Mouse (Mus musculus) lung, postnatal 0 days (tissue): ENCODE measurements around the gene Crtap. TPM values are rescaled to one million over a fixed set of nuclear protein-coding genes. Genes with fewer than 3 reads are reported as not detected.

Experiments
- ATAC-seq: fragments of 200-750 bp; cut with Nextera tagmentation; 2 replicates; pipeline ENCODE4 v1.8.0; 2017; ENCODE audit warnings: moderate library complexity
- DNase-seq: peaks from one replicate; pipeline ENCODE4 v3.0.0-alpha.2; 2016; ENCODE audit warnings: low spot score
- H3K27ac ChIP-seq: fragments of 300-500 bp; sonication (generic); 2 replicates; pipeline ENCODE4 v1.5.1; 2014; ENCODE audit warnings: antibody characterized with exemption, mild to moderate bottlenecking, low read length, mixed read lengths
- H3K27me3 ChIP-seq: fragments of 300-500 bp; sonication (generic); replicated peaks from 2 replicates; pipeline ENCODE4 v1.6.1; 2014; ENCODE audit warnings: low read length, mixed read lengths; ENCODE audit not compliant: insufficient read depth
- H3K36me3 ChIP-seq: fragments of 300-500 bp; sonication (generic); 2 replicates; pipeline ENCODE4 v1.6.1; 2014; ENCODE audit warnings: low read length, mixed read lengths; ENCODE audit not compliant: insufficient read depth
- H3K4me1 ChIP-seq: fragments of 300-500 bp; sonication (generic); 2 replicates; pipeline ENCODE4 v1.6.1; 2014; ENCODE audit warnings: antibody characterized with exemption, low read depth, low read length, mixed read lengths; ENCODE audit not compliant: insufficient read depth
- H3K4me2 ChIP-seq: fragments of 300-500 bp; sonication (generic); replicated peaks from 2 replicates; pipeline ENCODE4 v1.6.1; 2014; ENCODE audit warnings: low read depth, mild to moderate bottlenecking, low read length, moderate library complexity, mixed read lengths
- H3K4me3 ChIP-seq: fragments of 300-500 bp; sonication (generic); 2 replicates; pipeline ENCODE4 v1.5.1; 2014; ENCODE audit warnings: low read depth, low read length
- H3K9ac ChIP-seq: fragments of 300-500 bp; sonication (generic); replicated peaks from 2 replicates; pipeline ENCODE4 v1.6.1; 2014; ENCODE audit warnings: low read depth, mild to moderate bottlenecking
- H3K9me3 ChIP-seq: fragments of 300-500 bp; sonication (generic); 2 replicates; pipeline ENCODE4 v1.6.1; 2016; ENCODE audit warnings: low read length, mixed read lengths
- CTCF ChIP-seq: IDR thresholded peaks from 2 replicates; pipeline ENCODE4 v1.5.1; 2016; ENCODE audit warnings: antibody characterized with exemption, mild to moderate bottlenecking
- EP300 ChIP-seq: IDR thresholded peaks from 2 replicates; pipeline ENCODE4 v1.6.1; 2016; ENCODE audit warnings: antibody characterized with exemption, mild to moderate bottlenecking, control low read depth
- WGBS: fragments of 180-500 bp; shearing (Covaris S2); extraction: QIAGEN DNeasy Blood & Tissue Kit; methylation state at CpG from one replicate; pipeline ENCODE4 v1.1.7; 2014; 5-methylcytosine and 5-hydroxymethylcytosine counted together
- polyA plus RNA-seq: library from polyadenylated mRNA; unstranded; fragments of >200 nt; fragmentation: Nextera tagmentation; extraction: Ambion mirVana; gene quantifications from 2 replicates; pipeline ENCODE4 v1.2.1, GENCODE M21; 2015

The Crtap gene
- polyA plus RNA-seq, 1 experiment from 2014 or later, result 83.8 TPM

DNA sequence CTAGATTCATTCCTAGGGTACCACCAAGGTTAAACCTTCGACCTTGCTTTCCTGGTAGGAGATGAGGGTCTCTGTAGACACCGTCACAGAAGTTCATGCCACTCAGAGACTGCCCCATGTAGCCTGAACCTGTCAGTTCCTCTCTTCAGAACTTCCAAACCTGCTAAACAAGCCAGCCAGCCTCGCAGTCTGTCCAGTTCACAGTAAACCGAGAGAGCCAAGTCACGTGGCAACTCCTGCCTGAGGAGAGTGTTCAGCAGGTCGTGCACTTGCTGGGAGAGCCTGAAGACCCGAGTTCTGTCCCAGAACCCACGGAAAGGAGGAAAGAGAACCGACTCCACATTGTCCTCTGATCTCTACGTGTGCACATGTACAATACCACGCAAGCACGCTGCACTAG lies 23.4 kb upstream of the Crtap start:
- Histone ChIP-seq H3K9me3 (no peaks in the 10 kb centered on the region), H3K4me2 (no peak overlapping the region), H3K4me3 (no peak overlapping the region), H3K9ac (no peak overlapping the region), H3K27ac (no peak overlapping the region), H3K36me3 (0 out of 2 replicates have a peak, but pooled peaks cover 10% of the 10 kb centered on the region), H3K27me3 (no peaks in the 10 kb centered on the region), H3K4me1 (no peaks in the 10 kb centered on the region)
- no peak for TF ChIP-seq CTCF
- no peak for TF ChIP-seq EP300
- ATAC-seq, result no peak
- no peak for DNase-seq
- WGBS, result 74% methylated on average over 12 of the region's 12 CpGs

GRCm38 (mm10) chr9:114412406-114412805 lies 21.9 kb upstream of the Crtap start:
- no peaks in the 10 kb centered on the region for H3K27me3 ChIP-seq
- ATAC-seq, result no peak
- H3K4me2 ChIP-seq, result no peak overlapping the region
- 0 out of 2 replicates have a peak, but pooled peaks cover 10% of the 10 kb centered on the region for H3K36me3 ChIP-seq
- H3K4me1 ChIP-seq, result no peaks in the 10 kb centered on the region
- H3K9me3 ChIP-seq, result no peaks in the 10 kb centered on the region
- no peak overlapping the region for H3K9ac ChIP-seq
- TF ChIP-seq CTCF (no peak), EP300 (no peak)
- WGBS, result 73% methylated on average over 9 of the region's 9 CpGs
- no peak overlapping the region for H3K27ac ChIP-seq
- no peak overlapping the region for H3K4me3 ChIP-seq
- no peak for DNase-seq

DNA sequence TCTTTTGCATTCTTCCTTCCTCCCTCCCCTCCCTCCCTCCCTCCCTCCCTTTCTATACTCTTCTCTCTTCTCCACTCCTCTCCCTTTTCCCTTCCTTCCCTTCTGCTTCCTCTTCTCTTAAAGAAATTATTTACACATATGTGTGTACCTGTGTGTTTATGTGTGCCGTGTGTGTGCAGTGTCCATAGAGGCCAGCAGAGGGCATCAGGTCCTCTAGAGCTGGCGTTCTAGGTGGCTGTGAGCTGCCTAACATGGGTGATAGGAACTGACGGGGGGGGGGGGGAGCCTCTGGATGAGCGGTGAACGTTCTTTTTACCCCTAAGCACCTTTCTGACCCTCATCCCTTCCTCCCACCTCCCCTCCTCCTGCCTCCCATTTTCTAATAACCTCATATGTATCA lies 20.8 kb upstream of the Crtap start:
- DNase-seq, result no peak
- Histone ChIP-seq H3K9me3 (no peaks in the 10 kb centered on the region), H3K4me1 (no peaks in the 10 kb centered on the region), H3K9ac (no peak overlapping the region), H3K36me3 (0 out of 2 replicates have a peak, but pooled peaks cover 10% of the 10 kb centered on the region), H3K27me3 (no peaks in the 10 kb centered on the region), H3K4me3 (no peak overlapping the region), H3K27ac (no peak overlapping the region), H3K4me2 (no peak overlapping the region)
- TF ChIP-seq EP300, result no peak
- TF ChIP-seq CTCF, result no peak
- 93% methylated on average over 5 of the region's 5 CpGs for WGBS
- no peak for ATAC-seq

- Histone ChIP-seq H3K36me3 (peaks cover 11% of the 10 kb centered on the region; the same call in 1 of the 2 replicates), H3K4me1 (no peaks in the 10 kb centered on the region), H3K27ac (no peak overlapping the region), H3K4me3 (no peak overlapping the region), H3K4me2 (no peak overlapping the region), H3K27me3 (no peaks in the 10 kb centered on the region), H3K9ac (no peak overlapping the region), H3K9me3 (no peaks in the 10 kb centered on the region)
- WGBS, result 91% methylated on average over 11 of the region's 11 CpGs
- no peak for ATAC-seq
- no peak for DNase-seq
- TF ChIP-seq CTCF, result no peak
- no peak for TF ChIP-seq EP300
These were observed 19.9 kb upstream of the Crtap start for GRCm38 (mm10) chr9:114410313-114410862.

- ATAC-seq (no peak), DNase-seq (no peak)
- H3K27me3 ChIP-seq, result no peaks in the 10 kb centered on the region
- H3K4me1 ChIP-seq, result no peaks in the 10 kb centered on the region
- no peak overlapping the region for H3K4me3 ChIP-seq
- H3K36me3 ChIP-seq, result peaks cover 13% of the 10 kb centered on the region; the same call in 1 of the 2 replicates
- TF ChIP-seq EP300, result no peak
- WGBS, result 92% methylated on average over 2 of the region's 2 CpGs
- H3K9ac ChIP-seq, result no peak overlapping the region
- H3K4me2 ChIP-seq, result no peak overlapping the region
- H3K9me3 ChIP-seq, result no peaks in the 10 kb centered on the region
- no peak overlapping the region for H3K27ac ChIP-seq
These were observed 17.2 kb upstream of the Crtap start for GRCm38 (mm10) chr9:114407676-114408075.

- peaks cover 4% of the 10 kb centered on the region; the same call in 1 of the 2 replicates for H3K36me3 ChIP-seq
- H3K4me1 ChIP-seq, result peaks cover 4% of the 10 kb centered on the region; the same call in 1 of the 2 replicates
- peak; percentile 44 for TF ChIP-seq CTCF
- no peak for TF ChIP-seq EP300
- 2% methylated on average over 16 of the region's 16 CpGs for WGBS
- H3K27me3 ChIP-seq, result no peaks in the 10 kb centered on the region
- H3K9ac ChIP-seq, result peak overlapping the region; percentile 89
- peak overlapping the region; percentile 88 for H3K4me3 ChIP-seq
- ATAC-seq (peak; percentile 11), DNase-seq (peak; percentile 55)
- no peaks in the 10 kb centered on the region for H3K9me3 ChIP-seq
- peak overlapping the region; percentile 79 for H3K4me2 ChIP-seq
- peak overlapping the region; percentile 95 for H3K27ac ChIP-seq
These were observed 11.2 kb upstream of the Crtap start for GRCm38 (mm10) chr9:114401685-114402080.
